Mouse (Mus musculus) hindbrain, embryonic 16.5 days (tissue): ENCODE data around the gene Ptpdc1. TPM values are rescaled to one million over a fixed set of nuclear protein-coding genes. Genes with fewer than 3 reads are reported as not detected.

Experiments
- ATAC-seq: fragments of 200-750 bp; cut with Nextera tagmentation; 2 replicates; pipeline ENCODE4 v1.8.0; 2017; ENCODE audit warnings: moderate TSS enrichment, moderate library complexity
- H3K27ac ChIP-seq: fragments of 300-500 bp; sonication (generic); 2 replicates; pipeline ENCODE4 v1.5.1; 2014; ENCODE audit warnings: low read depth, mild to moderate bottlenecking, control low read depth, low read length, moderate library complexity
- H3K27me3 ChIP-seq: fragments of 300-500 bp; sonication (generic); replicated peaks from 2 replicates; pipeline ENCODE4 v1.6.1; 2014; ENCODE audit warnings: low read length; ENCODE audit not compliant: control insufficient read depth, insufficient read depth
- H3K36me3 ChIP-seq: fragments of 300-500 bp; sonication (generic); 2 replicates; pipeline ENCODE4 v1.6.1; 2014; ENCODE audit warnings: mild to moderate bottlenecking, low read length, moderate library complexity, mixed read lengths; ENCODE audit not compliant: control insufficient read depth, insufficient read depth
- H3K4me1 ChIP-seq: fragments of 300-500 bp; sonication (generic); 2 replicates; pipeline ENCODE4 v1.6.1; 2014; ENCODE audit warnings: low read depth, low read length; ENCODE audit not compliant: control insufficient read depth, insufficient read depth
- H3K4me2 ChIP-seq: fragments of 300-500 bp; sonication (generic); 2 replicates; pipeline ENCODE4 v1.6.1; 2014; ENCODE audit warnings: mild to moderate bottlenecking, low read length, control low read depth, moderate library complexity
- H3K4me3 ChIP-seq: fragments of 300-500 bp; sonication (generic); 2 replicates; pipeline ENCODE4 v1.5.1; 2014; ENCODE audit warnings: mild to moderate bottlenecking, low read length, control low read depth, moderate library complexity
- H3K9ac ChIP-seq: fragments of 300-500 bp; sonication (generic); 2 replicates; pipeline ENCODE4 v1.6.1; 2014; ENCODE audit warnings: low read depth, mild to moderate bottlenecking, control low read depth, low read length, moderate library complexity
- H3K9me3 ChIP-seq: fragments of 300-500 bp; sonication (generic); 2 replicates; pipeline ENCODE4 v1.6.1; 2014; ENCODE audit warnings: mild to moderate bottlenecking, low read length, moderate library complexity; ENCODE audit not compliant: control insufficient read depth
- WGBS: fragments of 180-500 bp; shearing (Covaris S2); extraction: QIAGEN DNeasy Blood & Tissue Kit; methylation state at CpG from one replicate; pipeline ENCODE4 v1.1.7; 2014; 5-methylcytosine and 5-hydroxymethylcytosine counted together
- polyA plus RNA-seq: library from polyadenylated mRNA; unstranded; fragments of >200 nt; fragmentation: Nextera tagmentation; extraction: Ambion mirVana; gene quantifications from 2 replicates; pipeline ENCODE4 v1.2.1, GENCODE M21; 2015

Gene Ptpdc1
- polyA plus RNA-seq, 1 experiment from 2014 or later: 14.7 TPM

- Histone ChIP-seq H3K4me3 (no peak overlapping the region), H3K36me3 (peaks cover 5% of the 10 kb centered on the region), H3K4me2 (no peak overlapping the region), H3K4me1 (no peaks in the 10 kb centered on the region), H3K27me3 (no peaks in the 10 kb centered on the region), H3K27ac (no peak overlapping the region), H3K9ac (no peak overlapping the region), H3K9me3 (no peaks in the 10 kb centered on the region)
- 70% methylated on average over 4 of the region's 4 CpGs for WGBS
- ATAC-seq: no peak; the same call in 1 of the 2 replicates
These were observed 46.8 kb downstream of the Ptpdc1 start for GRCm38 (mm10) chr13:48578616-48579015.

- H3K27ac ChIP-seq: no peak overlapping the region
- ATAC-seq: no peak
- H3K4me3 ChIP-seq: no peak overlapping the region
- peaks cover 5% of the 10 kb centered on the region for H3K36me3 ChIP-seq
- H3K9me3 ChIP-seq: no peaks in the 10 kb centered on the region
- 61% methylated on average over 11 of the region's 11 CpGs for WGBS
- no peak overlapping the region for H3K4me2 ChIP-seq
- no peaks in the 10 kb centered on the region for H3K4me1 ChIP-seq
- no peak overlapping the region for H3K9ac ChIP-seq
- H3K27me3 ChIP-seq: no peaks in the 10 kb centered on the region
These were observed 47.6 kb downstream of the Ptpdc1 start for GRCm38 (mm10) chr13:48577836-48578235.

GRCm38 (mm10) chr13:48577007-48577406, 48.5 kb downstream of the Ptpdc1 start:
- Histone ChIP-seq H3K27ac (no peak overlapping the region), H3K4me2 (no peak overlapping the region), H3K9ac (no peak overlapping the region), H3K36me3 (peaks cover 3% of the 10 kb centered on the region; the same call in 1 of the 2 replicates), H3K27me3 (no peaks in the 10 kb centered on the region), H3K4me1 (no peaks in the 10 kb centered on the region), H3K9me3 (no peaks in the 10 kb centered on the region), H3K4me3 (no peak overlapping the region)
- no peak for ATAC-seq
- WGBS: 60% methylated on average over 6 of the region's 6 CpGs

GRCm38 (mm10) chr13:48574718-48575117, 50.7 kb downstream of the Ptpdc1 start:
- no peaks in the 10 kb centered on the region for H3K9me3 ChIP-seq
- no peaks in the 10 kb centered on the region for H3K4me1 ChIP-seq
- ATAC-seq: no peak
- no peaks in the 10 kb centered on the region for H3K36me3 ChIP-seq
- H3K27me3 ChIP-seq: no peaks in the 10 kb centered on the region
- no peak overlapping the region for H3K4me2 ChIP-seq
- whole genome bisulfite sequencing: 73% methylated on average over 6 of the region's 6 CpGs
- no peak overlapping the region for H3K4me3 ChIP-seq
- H3K9ac ChIP-seq: no peak overlapping the region
- no peak overlapping the region for H3K27ac ChIP-seq

GRCm38 (mm10) chr13:48573525-48574355, 51.7 kb downstream of the Ptpdc1 start:
- 49% methylated on average over 19 of the region's 19 CpGs for WGBS
- Histone ChIP-seq H3K36me3 (no peaks in the 10 kb centered on the region), H3K9me3 (no peaks in the 10 kb centered on the region), H3K27me3 (no peaks in the 10 kb centered on the region), H3K4me2 (no peak overlapping the region), H3K4me3 (no peak overlapping the region), H3K4me1 (no peaks in the 10 kb centered on the region), H3K27ac (no peak overlapping the region), H3K9ac (no peak overlapping the region; the same call in 1 of the 2 replicates)
- no peak for ATAC-seq

- H3K4me1 ChIP-seq: no peaks in the 10 kb centered on the region
- ATAC-seq: no peak
- H3K4me3 ChIP-seq: no peak overlapping the region
- no peak overlapping the region for H3K9ac ChIP-seq
- H3K9me3 ChIP-seq: no peaks in the 10 kb centered on the region
- 85% methylated on average over 1 of the region's 1 CpGs for WGBS
- H3K36me3 ChIP-seq: no peaks in the 10 kb centered on the region
- H3K27ac ChIP-seq: no peak overlapping the region
- no peaks in the 10 kb centered on the region for H3K27me3 ChIP-seq
- no peak overlapping the region for H3K4me2 ChIP-seq
These were observed 53.3 kb downstream of the Ptpdc1 start for GRCm38 (mm10) chr13:48572127-48572526.

GRCm38 (mm10) chr13:48571298-48571697, 54.2 kb downstream of the Ptpdc1 start:
- no peak for ATAC-seq
- no peak overlapping the region for H3K4me2 ChIP-seq
- H3K4me1 ChIP-seq: peaks cover under 1% of the 10 kb centered on the region
- no peak overlapping the region for H3K4me3 ChIP-seq
- H3K36me3 ChIP-seq: no peaks in the 10 kb centered on the region
- no peak overlapping the region for H3K9ac ChIP-seq
- H3K27me3 ChIP-seq: no peaks in the 10 kb centered on the region
- H3K9me3 ChIP-seq: no peaks in the 10 kb centered on the region
- H3K27ac ChIP-seq: no peak overlapping the region
- WGBS: 74% methylated on average over 5 of the region's 5 CpGs

GRCm38 (mm10) chr13:48569576-48570132, 55.8 kb downstream of the Ptpdc1 start:
- 89% methylated on average over 5 of the region's 5 CpGs for WGBS
- Histone ChIP-seq H3K9me3 (no peaks in the 10 kb centered on the region), H3K27ac (no peak overlapping the region), H3K4me2 (no peak overlapping the region), H3K9ac (no peak overlapping the region), H3K27me3 (no peaks in the 10 kb centered on the region), H3K4me1 (peaks cover 5% of the 10 kb centered on the region), H3K36me3 (no peaks in the 10 kb centered on the region), H3K4me3 (no peak overlapping the region)
- ATAC-seq: no peak

- ATAC-seq: no peak
- Histone ChIP-seq H3K36me3 (no peaks in the 10 kb centered on the region), H3K9me3 (no peaks in the 10 kb centered on the region), H3K4me1 (peaks cover 5% of the 10 kb centered on the region), H3K27ac (no peak overlapping the region), H3K27me3 (no peaks in the 10 kb centered on the region), H3K9ac (no peak overlapping the region), H3K4me3 (no peak overlapping the region), H3K4me2 (no peak overlapping the region)
- WGBS: 87% methylated on average over 3 of the region's 3 CpGs
These were observed 57.8 kb downstream of the Ptpdc1 start for GRCm38 (mm10) chr13:48567646-48568045.
